Mouse (Mus musculus) erythroblast, embryonic 14.5 days (primary cell): ENCODE results near the gene Hemk1.

Source experiments
- GATA1 ChIP-seq: IDR thresholded peaks from 2 replicates; pipeline ENCODE4 v1.6.1; 2012; ENCODE audit warnings: low read length, inconsistent platforms, mixed read lengths
- TAL1 ChIP-seq: IDR thresholded peaks from 3 replicates; pipeline ENCODE4 v1.6.1; 2012; ENCODE audit warnings: low read length, inconsistent platforms, mixed read lengths

DNA sequence AAGGTAGTCTGAATTCAATTTTAAA, 42.3 kb downstream of the Hemk1 start, which contains the start of gene Cish:
- TF ChIP-seq TAL1 (no peak), GATA1 (no peak)
